Mouse (Mus musculus): ENCODE measurements around the gene Erich6. TPM values are rescaled to one million over a fixed set of nuclear protein-coding genes. Genes with fewer than 3 reads are reported as not detected.
A peak's percentile ranks its signal among the peaks of the same experiment; 100 is the strongest.

Erich6 gene
- 0.11 TPM in 1 of 2 replicates, not detected in the other for polyA plus RNA-seq (2014; fragmentation: Nextera tagmentation; extraction: Ambion mirVana)

DNA sequence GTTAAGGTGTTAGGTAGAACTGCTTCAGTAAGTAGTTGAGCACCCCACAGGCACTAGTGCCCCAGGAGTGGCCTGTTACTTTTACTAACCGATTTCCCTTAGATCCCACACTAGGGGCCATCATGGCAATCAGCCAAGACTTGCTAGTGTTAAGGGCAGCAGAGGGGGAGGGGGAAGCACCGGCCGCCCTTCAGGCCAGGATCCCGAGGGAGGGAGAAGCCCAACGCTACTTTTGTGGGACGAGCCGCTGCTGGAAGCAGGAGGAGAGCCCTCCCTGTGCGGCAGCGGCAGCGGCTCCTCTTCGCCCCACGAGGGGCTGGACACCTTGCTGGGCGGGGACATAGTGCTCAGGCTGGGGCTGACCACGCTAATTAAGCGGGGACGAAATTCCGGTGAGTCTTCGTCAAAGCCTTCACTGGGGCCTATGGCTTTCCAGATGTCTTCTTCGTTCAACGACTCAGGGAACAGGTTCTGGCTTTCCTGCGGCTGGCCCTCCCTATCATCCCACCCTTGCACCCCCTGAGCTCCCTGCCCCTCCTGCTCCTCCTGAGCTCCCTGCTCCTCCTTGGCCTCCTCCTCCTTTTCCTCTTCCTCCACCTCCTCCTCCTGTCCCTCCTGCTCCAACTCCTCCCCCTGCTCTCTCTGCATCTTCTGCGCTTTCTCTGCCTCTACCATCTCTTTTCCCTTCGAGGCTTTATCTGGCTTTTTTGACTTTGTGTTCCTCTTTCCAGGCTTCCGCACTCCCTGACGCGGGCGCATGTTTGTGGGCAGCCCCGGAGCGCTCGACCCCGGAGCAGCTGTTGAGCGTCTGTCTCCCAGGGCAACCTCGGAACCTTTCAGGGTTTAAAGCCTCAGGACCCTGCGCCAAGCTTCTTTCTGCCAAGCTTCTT, at the start of gene Erich6:
Erich6 (minus strand) TSS at position 802 of the 890 bp plus-strand sequence.
- H3K36me3 ChIP-seq (ENCODE audit: control insufficient read depth, insufficient read depth, low read length), result no peaks in the 10 kb centered on the region
- ATAC-seq (replicated peaks; ENCODE audit: low FRiP score, low TSS enrichment, low read depth), result peak; percentile 79
- peak within 1 kb of the TSS; percentile 97 for H3K4me2 ChIP-seq (ENCODE audit: low read length)
- no peaks in the 10 kb centered on the region for H3K27me3 ChIP-seq (replicated peaks; ENCODE audit: control insufficient read depth, insufficient read depth, low read length)
- no peaks in the 10 kb centered on the region; the same call in 1 of the 2 replicates for H3K4me1 ChIP-seq (replicated peaks; ENCODE audit: control insufficient read depth, insufficient read depth, low read length)
- DNase-seq (ENCODE audit: low spot score), result peak; percentile 81
- no peak within 1 kb of the TSS for H3K27ac ChIP-seq (ENCODE audit: low read depth)
- H3K4me3 ChIP-seq (ENCODE audit: low read depth, low read length), result peak within 1 kb of the TSS; percentile 48
- H3K9ac ChIP-seq (ENCODE audit: low read length), result peak within 1 kb of the TSS; percentile 53
- 0 out of 2 replicates have a peak, but pooled peaks cover 3% of the 10 kb centered on the region for H3K9me3 ChIP-seq (ENCODE audit: control insufficient read depth, low read length)
- under 1% methylated on average over 33 of the region's 34 CpGs for WGBS

GRCm38 (mm10) chr3:58686206-58686921, 49.4 kb upstream of the Erich6 start:
- Histone ChIP-seq H3K9ac (ENCODE audit: low read length) (no peak overlapping the region), H3K4me2 (ENCODE audit: low read length) (no peak overlapping the region), H3K4me3 (ENCODE audit: low read depth, low read length) (no peak overlapping the region), H3K27me3 (replicated peaks; ENCODE audit: control insufficient read depth, insufficient read depth, low read length) (no peaks in the 10 kb centered on the region), H3K9me3 (ENCODE audit: control insufficient read depth, low read length) (no peaks in the 10 kb centered on the region), H3K27ac (ENCODE audit: low read depth) (no peak overlapping the region), H3K4me1 (replicated peaks; ENCODE audit: control insufficient read depth, insufficient read depth, low read length) (peaks cover 23% of the 10 kb centered on the region), H3K36me3 (ENCODE audit: control insufficient read depth, insufficient read depth, low read length) (no peaks in the 10 kb centered on the region)
- 82% methylated on average over 7 of the region's 7 CpGs for WGBS
- ATAC-seq (replicated peaks; ENCODE audit: low FRiP score, low TSS enrichment, low read depth) (no peak), DNase-seq (ENCODE audit: low spot score) (peak; percentile 46)

GRCm38 (mm10) chr3:58685396-58685795, 48.4 kb upstream of the Erich6 start:
- DNase-seq (ENCODE audit: low spot score), result no peak
- WGBS, result 91% methylated on average over 3 of the region's 3 CpGs

DNA sequence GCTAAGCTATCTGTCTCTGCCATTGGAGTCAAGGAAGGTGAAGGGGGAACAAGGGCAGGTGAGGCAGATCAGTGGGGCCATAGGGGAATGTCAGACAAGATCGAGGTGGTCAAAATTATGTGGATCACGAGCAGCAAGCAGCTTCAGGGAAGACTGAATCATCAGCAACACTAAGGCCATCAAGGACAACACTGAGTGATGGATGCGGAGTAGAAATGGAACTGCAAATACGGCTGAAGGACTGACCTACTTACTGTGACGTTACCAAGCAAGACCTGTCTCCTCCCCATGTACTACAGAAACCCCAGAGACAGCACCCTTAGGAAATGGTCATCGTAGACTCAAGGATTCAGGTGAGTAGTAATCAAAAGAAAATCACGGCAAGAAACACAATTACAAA, 46.3 kb upstream of the Erich6 start:
- Histone ChIP-seq H3K9ac (ENCODE audit: low read length) (no peak overlapping the region), H3K4me2 (ENCODE audit: low read length) (no peak overlapping the region), H3K4me1 (replicated peaks; ENCODE audit: control insufficient read depth, insufficient read depth, low read length) (peaks cover 42% of the 10 kb centered on the region), H3K4me3 (ENCODE audit: low read depth, low read length) (no peak overlapping the region), H3K36me3 (ENCODE audit: control insufficient read depth, insufficient read depth, low read length) (no peaks in the 10 kb centered on the region), H3K27me3 (replicated peaks; ENCODE audit: control insufficient read depth, insufficient read depth, low read length) (no peaks in the 10 kb centered on the region), H3K27ac (ENCODE audit: low read depth) (no peak overlapping the region), H3K9me3 (ENCODE audit: control insufficient read depth, low read length) (no peaks in the 10 kb centered on the region)
- WGBS, result 72% methylated on average over 7 of the region's 7 CpGs
- no peak for DNase-seq (ENCODE audit: low spot score)
- no peak for ATAC-seq (replicated peaks; ENCODE audit: low FRiP score, low TSS enrichment, low read depth)

More at GRCm38 (mm10) chr3:58685396-58685795, 48.4 kb upstream of the Erich6 start:
- Histone ChIP-seq H3K27ac (ENCODE audit: low read depth) (no peak overlapping the region), H3K9me3 (ENCODE audit: control insufficient read depth, low read length) (no peaks in the 10 kb centered on the region), H3K36me3 (ENCODE audit: control insufficient read depth, insufficient read depth, low read length) (no peaks in the 10 kb centered on the region), H3K4me3 (ENCODE audit: low read depth, low read length) (no peak overlapping the region), H3K4me1 (replicated peaks; ENCODE audit: control insufficient read depth, insufficient read depth, low read length) (peaks cover 30% of the 10 kb centered on the region), H3K27me3 (replicated peaks; ENCODE audit: control insufficient read depth, insufficient read depth, low read length) (no peaks in the 10 kb centered on the region), H3K4me2 (ENCODE audit: low read length) (no peak overlapping the region), H3K9ac (ENCODE audit: low read length) (no peak overlapping the region)
- ATAC-seq (replicated peaks; ENCODE audit: low FRiP score, low TSS enrichment, low read depth), result no peak

DNA sequence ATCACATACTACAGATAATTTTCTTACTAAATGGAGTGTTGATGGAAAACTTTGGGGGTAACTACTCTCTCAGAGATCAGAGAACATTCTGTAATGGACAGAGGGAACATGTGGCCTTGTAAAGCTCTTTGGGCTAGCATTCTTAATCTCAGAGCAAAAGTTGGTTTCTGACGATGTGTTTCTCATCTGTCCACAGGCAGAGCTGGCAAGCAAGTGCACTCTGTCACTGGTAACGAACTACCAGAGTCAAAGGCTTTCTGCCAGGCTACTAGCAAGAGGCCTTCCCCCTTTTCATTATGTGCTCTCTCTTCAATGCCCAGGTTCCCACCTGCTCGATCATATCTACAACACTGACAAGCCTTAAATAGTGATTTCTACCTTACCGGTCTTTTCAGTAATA, 45.3 kb upstream of the Erich6 start:
- no peaks in the 10 kb centered on the region for H3K36me3 ChIP-seq (ENCODE audit: control insufficient read depth, insufficient read depth, low read length)
- no peak overlapping the region for H3K9ac ChIP-seq (ENCODE audit: low read length)
- H3K27ac ChIP-seq (ENCODE audit: low read depth), result no peak overlapping the region
- H3K4me3 ChIP-seq (ENCODE audit: low read depth, low read length), result no peak overlapping the region
- ATAC-seq (replicated peaks; ENCODE audit: low FRiP score, low TSS enrichment, low read depth) (no peak), DNase-seq (ENCODE audit: low spot score) (no peak)
- WGBS, result 46% methylated on average over 4 of the region's 4 CpGs
- H3K9me3 ChIP-seq (ENCODE audit: control insufficient read depth, low read length), result no peaks in the 10 kb centered on the region
- H3K4me1 ChIP-seq (replicated peaks; ENCODE audit: control insufficient read depth, insufficient read depth, low read length), result peaks cover 47% of the 10 kb centered on the region
- no peak overlapping the region for H3K4me2 ChIP-seq (ENCODE audit: low read length)
- no peaks in the 10 kb centered on the region for H3K27me3 ChIP-seq (replicated peaks; ENCODE audit: control insufficient read depth, insufficient read depth, low read length)

DNA sequence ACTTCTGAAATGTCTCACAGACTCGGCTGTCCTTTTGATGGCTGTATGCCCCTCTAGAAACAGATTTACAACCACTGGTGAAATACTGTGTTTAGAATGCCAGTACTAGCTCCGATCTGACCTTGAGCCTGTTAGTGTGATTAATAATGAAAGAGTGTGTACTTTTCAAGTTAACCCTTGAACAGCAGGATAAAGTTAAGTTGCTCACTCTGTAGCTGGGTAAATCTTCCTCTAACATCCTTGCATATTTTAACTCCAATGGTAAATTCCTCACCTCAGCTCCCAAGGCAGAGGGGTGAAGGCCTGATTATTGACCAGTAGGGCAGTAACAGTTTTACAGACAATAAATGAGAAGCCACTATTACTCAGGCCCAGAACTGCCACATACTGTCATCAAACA, 44.8 kb upstream of the Erich6 start:
- H3K27ac ChIP-seq (ENCODE audit: low read depth), result no peak overlapping the region
- no peaks in the 10 kb centered on the region for H3K36me3 ChIP-seq (ENCODE audit: control insufficient read depth, insufficient read depth, low read length)
- H3K9ac ChIP-seq (ENCODE audit: low read length), result no peak overlapping the region
- WGBS, result 8% methylated on average over 2 of the region's 2 CpGs
- no peaks in the 10 kb centered on the region for H3K9me3 ChIP-seq (ENCODE audit: control insufficient read depth, low read length)
- H3K27me3 ChIP-seq (replicated peaks; ENCODE audit: control insufficient read depth, insufficient read depth, low read length), result no peaks in the 10 kb centered on the region
- H3K4me1 ChIP-seq (replicated peaks; ENCODE audit: control insufficient read depth, insufficient read depth, low read length), result peaks cover 42% of the 10 kb centered on the region
- DNase-seq (ENCODE audit: low spot score) (no peak), ATAC-seq (replicated peaks; ENCODE audit: low FRiP score, low TSS enrichment, low read depth) (no peak)
- H3K4me2 ChIP-seq (ENCODE audit: low read length), result no peak overlapping the region
- no peak overlapping the region for H3K4me3 ChIP-seq (ENCODE audit: low read depth, low read length)

DNA sequence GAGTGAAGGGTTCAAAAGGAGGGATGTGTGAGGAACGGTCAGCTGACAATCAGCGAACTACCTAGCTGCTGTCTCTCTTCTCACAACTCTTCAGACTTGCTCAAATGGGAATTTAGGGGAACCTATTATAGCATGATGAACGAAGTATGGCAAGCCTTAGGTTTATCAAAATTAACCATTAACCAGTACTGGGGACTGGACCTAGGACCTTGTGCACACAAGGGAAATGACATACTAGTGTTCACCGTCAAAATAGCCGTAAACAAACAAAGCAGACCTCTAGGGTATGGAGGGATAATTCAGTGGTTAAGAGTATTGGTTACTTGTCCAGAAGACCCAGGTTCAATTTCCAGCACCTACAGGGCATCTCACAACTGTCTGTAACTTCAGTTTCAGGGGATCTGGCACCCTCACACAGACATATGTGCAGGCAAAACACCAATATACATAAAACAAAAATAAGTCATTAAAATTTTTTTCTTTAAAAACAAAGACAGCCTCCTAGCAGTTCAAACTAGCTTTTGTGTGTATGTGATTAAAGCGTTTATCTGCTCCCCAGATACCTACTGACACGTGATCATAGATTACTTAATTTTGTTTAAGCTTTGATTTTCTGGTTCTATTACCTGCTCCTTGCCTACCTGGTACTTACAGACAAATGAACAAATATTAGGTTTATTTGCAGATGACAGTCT, 44.1 kb upstream of the Erich6 start:
- ATAC-seq (replicated peaks; ENCODE audit: low FRiP score, low TSS enrichment, low read depth) (no peak; the same call in 1 of the 2 replicates), DNase-seq (ENCODE audit: low spot score) (no peak)
- WGBS, result 52% methylated on average over 7 of the region's 7 CpGs
- no peak overlapping the region for H3K27ac ChIP-seq (ENCODE audit: low read depth)
- H3K27me3 ChIP-seq (replicated peaks; ENCODE audit: control insufficient read depth, insufficient read depth, low read length), result no peaks in the 10 kb centered on the region
- no peak overlapping the region for H3K9ac ChIP-seq (ENCODE audit: low read length)
- H3K9me3 ChIP-seq (ENCODE audit: control insufficient read depth, low read length), result no peaks in the 10 kb centered on the region
- H3K4me1 ChIP-seq (replicated peaks; ENCODE audit: control insufficient read depth, insufficient read depth, low read length), result peaks cover 42% of the 10 kb centered on the region
- peaks cover under 1% of the 10 kb centered on the region; the same call in 1 of the 2 replicates for H3K36me3 ChIP-seq (ENCODE audit: control insufficient read depth, insufficient read depth, low read length)
- no peak overlapping the region for H3K4me2 ChIP-seq (ENCODE audit: low read length)
- H3K4me3 ChIP-seq (ENCODE audit: low read depth, low read length), result no peak overlapping the region

- ATAC-seq (replicated peaks; ENCODE audit: low FRiP score, low TSS enrichment, low read depth) (no peak; the same call in 1 of the 2 replicates), DNase-seq (ENCODE audit: low spot score) (no peak)
- Histone ChIP-seq H3K4me3 (ENCODE audit: low read depth, low read length) (no peak overlapping the region), H3K4me1 (replicated peaks; ENCODE audit: control insufficient read depth, insufficient read depth, low read length) (peaks cover 42% of the 10 kb centered on the region), H3K4me2 (ENCODE audit: low read length) (no peak overlapping the region), H3K27ac (ENCODE audit: low read depth) (no peak overlapping the region), H3K9ac (ENCODE audit: low read length) (no peak overlapping the region), H3K9me3 (ENCODE audit: control insufficient read depth, low read length) (no peaks in the 10 kb centered on the region), H3K27me3 (replicated peaks; ENCODE audit: control insufficient read depth, insufficient read depth, low read length) (no peaks in the 10 kb centered on the region), H3K36me3 (ENCODE audit: control insufficient read depth, insufficient read depth, low read length) (peaks cover 11% of the 10 kb centered on the region)
- WGBS, result 15% methylated on average over 4 of the region's 4 CpGs
Measured at GRCm38 (mm10) chr3:58679996-58680395, 43.0 kb upstream of the Erich6 start.

Data from intestine, embryonic 14.5 days (tissue).